Mouse (Mus musculus): ENCODE data around the gene Mnd1.

Mnd1 gene

GRCm38 (mm10) chr3:84157011-84157410, 1.4 kb upstream of the Mnd1 start:
- no peak for DNase-seq

GRCm38 (mm10) chr3:84156105-84156504, 519 bp upstream of the Mnd1 start:
- DNase-seq: no peak

- DNase-seq: no peak
Observed at GRCm38 (mm10) chr3:84155146-84155545, 440 bp downstream of the Mnd1 start.

GRCm38 (mm10) chr3:84154721-84155141, 855 bp downstream of the Mnd1 start:
- DNase-seq: no peak

GRCm38 (mm10) chr3:84149831-84150230, 5.8 kb downstream of the Mnd1 start:
- no peak for DNase-seq

GRCm38 (mm10) chr3:84140947-84141346, 14.6 kb downstream of the Mnd1 start:
- no peak for DNase-seq

- DNase-seq: no peak
Observed at GRCm38 (mm10) chr3:84136509-84136908, 19.1 kb downstream of the Mnd1 start.

- no peak for DNase-seq
Observed at GRCm38 (mm10) chr3:84135933-84136332, 19.7 kb downstream of the Mnd1 start.

- no peak for DNase-seq
Observed at GRCm38 (mm10) chr3:84135387-84135786, 20.2 kb downstream of the Mnd1 start.

GRCm38 (mm10) chr3:84131369-84131768, 24.2 kb downstream of the Mnd1 start:
- no peak for DNase-seq

- no peak for DNase-seq
Observed at GRCm38 (mm10) chr3:84130776-84131175, 24.8 kb downstream of the Mnd1 start.

- DNase-seq: no peak
Observed at GRCm38 (mm10) chr3:84128871-84129870, 26.4 kb downstream of the Mnd1 start.

- no peak for DNase-seq
Observed at GRCm38 (mm10) chr3:84127431-84127830, 28.2 kb downstream of the Mnd1 start.

GRCm38 (mm10) chr3:84126721-84127120, 28.9 kb downstream of the Mnd1 start:
- DNase-seq: no peak

GRCm38 (mm10) chr3:84125704-84126289, 29.8 kb downstream of the Mnd1 start:
- no peak for DNase-seq

GRCm38 (mm10) chr3:84123461-84123860, 32.1 kb downstream of the Mnd1 start:
- no peak for DNase-seq

GRCm38 (mm10) chr3:84118718-84119117, 36.9 kb downstream of the Mnd1 start:
- no peak for DNase-seq

GRCm38 (mm10) chr3:84118178-84118577, 37.4 kb downstream of the Mnd1 start:
- DNase-seq: no peak

- DNase-seq: no peak
Observed at GRCm38 (mm10) chr3:84108614-84109013, 47.0 kb downstream of the Mnd1 start.

- DNase-seq: no peak
Observed at GRCm38 (mm10) chr3:84106106-84106505, 49.5 kb downstream of the Mnd1 start.

GRCm38 (mm10) chr3:84103536-84103935, 52.0 kb downstream of the Mnd1 start:
- no peak for DNase-seq

GRCm38 (mm10) chr3:84092875-84093274, 62.7 kb downstream of the Mnd1 start:
- DNase-seq: no peak

GRCm38 (mm10) chr3:84090982-84091381, 64.6 kb downstream of the Mnd1 start:
- DNase-seq: no peak

- no peak for DNase-seq
Observed at GRCm38 (mm10) chr3:84086921-84087320, 68.7 kb downstream of the Mnd1 start.
